Mouse (Mus musculus): ENCODE measurements around the gene Pip5kl1. TPM values are rescaled to one million over a fixed set of nuclear protein-coding genes. Genes with fewer than 3 reads are reported as not detected.

The Pip5kl1 gene
- polyA plus RNA-seq (2015; fragmentation: Nextera tagmentation; extraction: Ambion mirVana) = 0.23 and 0.30 TPM in 2 replicates

GRCm38 (mm10) chr2:32574497-32574896, at the start of gene Pip5kl1:
Gene Pip5kl1 (plus strand): TSS chr2:32574797.

GRCm38 (mm10) chr2:32534733-32535471, 39.7 kb upstream of the Pip5kl1 start, which contains the start of gene Fam102a:
Gene Fam102a (plus strand): TSS chr2:32535332.

DNA sequence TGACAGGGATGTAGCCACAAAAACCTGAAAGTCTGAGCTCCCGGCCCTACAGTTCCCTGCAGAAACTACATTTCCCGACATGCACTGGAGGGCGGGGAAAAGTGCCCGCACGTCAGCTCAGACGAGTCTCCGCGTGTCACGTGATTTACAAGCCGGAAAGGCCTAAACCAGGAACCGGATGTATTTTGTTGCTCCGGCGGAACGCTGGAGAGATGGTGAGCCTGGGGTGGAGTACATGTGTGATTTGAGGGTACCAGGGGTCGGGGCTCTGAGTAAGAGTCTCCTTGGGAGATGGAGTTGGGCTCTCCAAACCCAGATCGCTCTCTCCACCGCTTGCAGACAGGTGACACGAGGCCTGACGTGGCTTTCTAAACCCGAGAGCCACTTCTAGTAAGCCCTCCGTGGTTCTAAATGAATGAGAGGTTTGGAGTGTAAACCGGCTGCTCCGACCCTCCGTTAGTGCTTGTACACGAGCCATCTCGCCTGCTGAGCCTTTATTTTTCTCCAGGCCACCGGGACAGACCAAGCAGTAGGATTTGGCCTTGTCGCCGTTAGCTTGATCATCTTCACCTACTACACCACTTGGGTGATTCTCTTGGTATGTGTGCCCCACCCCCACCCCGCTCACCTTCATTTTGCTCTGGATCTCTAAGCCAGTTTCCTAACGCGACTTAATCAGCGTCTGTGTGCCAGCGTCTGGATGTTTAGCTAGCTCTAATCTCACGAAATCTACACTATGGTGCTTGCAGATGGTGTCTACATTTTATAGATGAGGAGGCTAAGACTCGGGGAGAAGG, 3.7 kb upstream of the Pip5kl1 start, which contains the start of gene Dpm2:
Dpm2 (plus strand) TSS at position 161 of the 797 bp plus-strand sequence.

DNA sequence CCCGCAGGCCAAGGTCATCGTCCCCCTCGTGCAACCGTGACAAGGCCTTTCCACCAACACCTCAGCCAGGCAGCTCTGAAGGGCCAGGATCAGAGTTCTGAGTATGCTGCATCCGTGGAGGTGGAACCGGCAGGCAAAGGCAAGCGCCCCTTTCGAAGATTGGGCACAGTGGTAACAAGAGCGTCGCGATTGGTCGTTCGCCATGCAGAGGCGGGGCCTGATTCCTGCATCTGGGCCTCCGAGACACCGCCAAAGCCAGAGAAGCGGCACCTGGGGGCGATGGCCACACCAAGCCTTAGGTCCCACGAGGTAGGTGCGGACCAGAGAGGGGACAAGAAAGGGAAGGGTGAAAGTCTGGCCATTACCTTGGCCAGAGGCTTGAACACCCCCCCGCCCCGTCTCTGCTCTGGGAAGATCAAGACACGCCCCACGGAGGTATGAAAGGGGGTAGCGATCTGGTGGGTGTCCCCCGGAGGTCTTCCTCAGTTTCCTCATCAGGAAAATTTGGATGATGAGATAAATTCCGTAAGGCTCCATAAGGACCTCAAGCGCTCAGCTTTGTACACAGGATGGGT, 1.1 kb downstream of the Pip5kl1 start, which contains the start of gene 9430097D07Rik:
9430097D07Rik (minus strand) TSS at position 99 of the 575 bp plus-strand sequence.

GRCm38 (mm10) chr2:32586871-32587351, 12.3 kb downstream of the Pip5kl1 start, which contains the start of gene St6galnac4:
Gene St6galnac4 (plus strand): TSS chr2:32587095.

DNA sequence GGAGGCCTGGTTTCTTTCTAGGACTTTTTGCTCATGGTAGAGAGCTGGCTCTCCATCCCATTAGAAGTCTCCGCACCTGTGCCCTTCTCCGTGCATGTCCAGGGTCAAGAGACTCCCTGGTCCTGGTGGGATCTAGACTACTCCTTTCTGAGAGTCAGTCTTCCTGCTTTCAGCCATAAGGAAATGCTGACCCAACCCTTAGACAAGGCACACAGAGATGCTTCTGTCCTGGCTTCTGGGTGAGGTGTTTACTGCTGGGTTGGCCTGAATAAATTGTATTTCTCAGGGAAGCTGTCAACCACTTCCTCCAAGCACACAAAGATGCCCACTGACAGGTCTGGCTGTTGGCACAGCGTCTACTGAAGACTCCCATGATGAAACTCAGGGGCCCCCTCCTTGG, 24.8 kb downstream of the Pip5kl1 start, which contains the start of gene St6galnac6:
St6galnac6 (plus strand) TSS at position 301 of the 400 bp plus-strand sequence.

GRCm38 (mm10) chr2:32621517-32621859, 46.9 kb downstream of the Pip5kl1 start, which contains the start of gene Ak1:
Gene Ak1 (plus strand): TSS chr2:32621758.

Other genes starting within 250 kb of the Pip5kl1 start
- gene Ciz1, start 222.5 kb upstream of the Pip5kl1 start, polyA plus RNA-seq (2015; fragmentation: Nextera tagmentation; extraction: Ambion mirVana) = 22.0 and 29.7 TPM in 2 replicates
- 10.9 and 22.5 TPM in 2 replicates for gene Dnm1, start 221.5 kb upstream of the Pip5kl1 start, polyA plus RNA-seq (2015; fragmentation: Nextera tagmentation; extraction: Ambion mirVana)
- gene 1110008P14Rik, start 192.9 kb upstream of the Pip5kl1 start, polyA plus RNA-seq (2015; fragmentation: Nextera tagmentation; extraction: Ambion mirVana) = 120 and 150 TPM in 2 replicates
- 23.5 and 39.7 TPM in 2 replicates for gene Lcn2, start 186.5 kb upstream of the Pip5kl1 start, polyA plus RNA-seq (2015; fragmentation: Nextera tagmentation; extraction: Ambion mirVana)
- gene Ptges2, start 178.9 kb upstream of the Pip5kl1 start, polyA plus RNA-seq (2015; fragmentation: Nextera tagmentation; extraction: Ambion mirVana) = 35.3 and 40.5 TPM in 2 replicates
- 3.0 and 4.1 TPM in 2 replicates for gene Naif1, start 124.3 kb upstream of the Pip5kl1 start, polyA plus RNA-seq (2015; fragmentation: Nextera tagmentation; extraction: Ambion mirVana)
- gene Slc25a25, start 123.4 kb upstream of the Pip5kl1 start, polyA plus RNA-seq (2015; fragmentation: Nextera tagmentation; extraction: Ambion mirVana) = 11.9 and 21.1 TPM in 2 replicates
- 12.2 and 13.5 TPM in 2 replicates for gene Fam102a, start 39.5 kb upstream of the Pip5kl1 start, polyA plus RNA-seq (2015; fragmentation: Nextera tagmentation; extraction: Ambion mirVana)
- 84.7 and 92.7 TPM in 2 replicates for gene Dpm2, start 3.9 kb upstream of the Pip5kl1 start, polyA plus RNA-seq (2015; fragmentation: Nextera tagmentation; extraction: Ambion mirVana)
- 0.14 and 0.32 TPM in 2 replicates for gene 9430097D07Rik, start 887 bp downstream of the Pip5kl1 start, polyA plus RNA-seq (2015; fragmentation: Nextera tagmentation; extraction: Ambion mirVana)
- 10.8 and 12.2 TPM in 2 replicates for gene St6galnac4, start 12.3 kb downstream of the Pip5kl1 start, polyA plus RNA-seq (2015; fragmentation: Nextera tagmentation; extraction: Ambion mirVana)
- gene St6galnac6, start 24.9 kb downstream of the Pip5kl1 start, polyA plus RNA-seq (2015; fragmentation: Nextera tagmentation; extraction: Ambion mirVana) = 21.6 and 31.5 TPM in 2 replicates
- gene Ak1, start 47.0 kb downstream of the Pip5kl1 start, polyA plus RNA-seq (2015; fragmentation: Nextera tagmentation; extraction: Ambion mirVana) = 41.5 and 46.4 TPM in 2 replicates
- 48.8 and 66.6 TPM in 2 replicates for gene Eng, start 71.8 kb downstream of the Pip5kl1 start, polyA plus RNA-seq (2015; fragmentation: Nextera tagmentation; extraction: Ambion mirVana)
- 18.9 and 30.7 TPM in 2 replicates for gene Fpgs, start 129.3 kb downstream of the Pip5kl1 start, polyA plus RNA-seq (2015; fragmentation: Nextera tagmentation; extraction: Ambion mirVana)
- 68.7 and 83.3 TPM in 2 replicates for gene Cdk9, start 138.3 kb downstream of the Pip5kl1 start, polyA plus RNA-seq (2015; fragmentation: Nextera tagmentation; extraction: Ambion mirVana)
- 23.3 and 23.8 TPM in 2 replicates for gene Sh2d3c, start 146.3 kb downstream of the Pip5kl1 start, polyA plus RNA-seq (2015; fragmentation: Nextera tagmentation; extraction: Ambion mirVana)
- 0.61 and 0.76 TPM in 2 replicates for gene 6330409D20Rik, start 166.2 kb downstream of the Pip5kl1 start, polyA plus RNA-seq (2015; fragmentation: Nextera tagmentation; extraction: Ambion mirVana)
- 36.1 and 50.2 TPM in 2 replicates for gene Tor2a, start 182.4 kb downstream of the Pip5kl1 start, polyA plus RNA-seq (2015; fragmentation: Nextera tagmentation; extraction: Ambion mirVana)
- 0.07 TPM in 1 of 2 replicates, not detected in the other for gene Ttc16, start 200.8 kb downstream of the Pip5kl1 start, polyA plus RNA-seq (2015; fragmentation: Nextera tagmentation; extraction: Ambion mirVana)
- gene Ptrh1, start 201.0 kb downstream of the Pip5kl1 start, polyA plus RNA-seq (2015; fragmentation: Nextera tagmentation; extraction: Ambion mirVana) = 2.3 and 3.2 TPM in 2 replicates
- gene Cfap157, start 209.6 kb downstream of the Pip5kl1 start, polyA plus RNA-seq (2015; fragmentation: Nextera tagmentation; extraction: Ambion mirVana) = 0.11 TPM in 1 of 2 replicates, not detected in the other